Mouse (Mus musculus) kidney, adult 18-20 months (tissue): ENCODE measurements at regions not wholly inside any gene's neighbourhood (a gene's known extent, or its start where the extent isn't known, plus 50 kb on each side); places are given as distances from the start of the nearest gene placed in this dataset.

Source experiments
- DNase-seq: peaks from one replicate; pipeline ENCODE4 v3.0.0; 2021

DNA sequence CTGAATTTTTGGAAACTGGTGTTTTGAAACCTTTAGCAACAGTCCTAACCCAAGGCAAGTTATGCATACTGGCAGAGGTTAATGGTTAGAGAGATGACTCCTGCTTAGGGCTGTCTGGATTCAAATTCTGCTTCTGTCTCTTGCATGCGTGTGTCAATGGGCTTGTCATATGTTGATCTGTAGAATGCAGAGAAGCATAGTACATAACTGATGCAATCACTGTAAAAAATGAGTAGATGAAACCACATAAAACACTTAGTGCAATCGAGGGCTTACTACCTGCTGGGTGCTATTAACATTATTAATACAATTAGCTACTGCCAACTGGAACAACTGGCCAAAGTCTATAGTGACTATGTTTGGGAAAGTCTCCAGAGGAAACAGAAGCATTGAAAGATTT, 163.3 kb downstream of the Fzd1 start:
- DNase-seq, result no peak

GRCm38 (mm10) chr5:4593638-4594381, 164.0 kb downstream of the Fzd1 start:
- DNase-seq, result no peak

GRCm38 (mm10) chr5:4591721-4592120, 166.1 kb downstream of the Fzd1 start:
- no peak for DNase-seq

- DNase-seq, result no peak
Observed at GRCm38 (mm10) chr5:4582702-4583475, 174.9 kb downstream of the Fzd1 start.

DNA sequence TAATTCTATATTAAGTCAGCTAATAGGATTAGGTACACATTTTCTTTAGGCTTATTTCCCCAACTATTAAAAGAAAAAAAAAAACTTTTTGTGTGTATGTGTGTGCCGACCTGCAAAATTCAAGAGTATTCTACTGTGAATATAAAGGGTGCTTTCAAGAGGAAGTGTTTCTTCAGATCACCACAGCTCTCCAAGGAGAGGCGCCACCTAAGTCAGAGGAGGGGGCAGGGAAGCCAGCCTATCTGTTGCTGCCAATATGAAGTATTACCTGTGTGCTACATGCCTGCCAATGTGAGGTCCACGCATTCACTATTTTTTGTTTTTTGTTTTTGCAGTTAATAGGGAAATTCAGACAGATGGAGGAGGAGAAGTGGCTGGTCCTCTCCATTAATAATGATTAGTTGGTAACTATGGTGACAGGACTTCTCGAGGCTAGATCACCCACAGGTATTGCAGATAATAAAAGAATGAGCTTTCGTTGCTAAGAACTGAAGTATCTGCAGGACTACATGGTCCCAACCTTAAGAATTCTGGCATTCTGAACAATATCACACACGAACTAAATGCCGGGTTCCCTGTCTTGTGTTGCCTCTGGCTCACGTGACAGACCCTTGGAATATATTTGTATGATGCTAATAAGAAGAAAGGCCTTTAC, 177.5 kb downstream of the Fzd1 start:
- no peak for DNase-seq

- no peak for DNase-seq
Observed at GRCm38 (mm10) chr5:4578856-4579255, 179.0 kb downstream of the Fzd1 start.

- no peak for DNase-seq
Observed at GRCm38 (mm10) chr5:4577179-4577578, 180.7 kb downstream of the Fzd1 start.

GRCm38 (mm10) chr5:4563862-4564261, 194.0 kb downstream of the Fzd1 start:
- no peak for DNase-seq

DNA sequence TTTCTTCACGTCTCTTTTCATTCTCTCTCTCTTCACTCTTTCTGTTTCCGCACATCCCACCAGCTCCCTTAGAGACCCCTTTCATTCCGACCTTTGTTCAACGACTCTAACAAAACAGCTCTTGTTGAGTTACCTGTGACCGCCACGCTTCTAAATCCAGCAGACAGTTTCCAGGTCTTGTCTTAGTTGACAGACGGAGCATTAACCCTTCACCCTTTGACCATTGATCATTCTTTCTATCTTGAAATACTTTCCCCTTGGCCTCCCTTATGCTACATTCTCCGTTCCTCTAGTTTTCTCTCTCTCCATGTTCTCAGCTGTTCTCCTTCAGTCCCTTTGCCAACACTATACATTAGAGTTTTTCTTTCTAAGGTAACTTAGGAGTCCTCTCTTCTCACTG, 196.2 kb downstream of the Fzd1 start:
- no peak for DNase-seq

- DNase-seq, result no peak
Observed at GRCm38 (mm10) chr5:4561139-4561470, 196.7 kb downstream of the Fzd1 start.

- no peak for DNase-seq
Observed at GRCm38 (mm10) chr5:4560370-4561138, 197.3 kb downstream of the Fzd1 start.

DNA sequence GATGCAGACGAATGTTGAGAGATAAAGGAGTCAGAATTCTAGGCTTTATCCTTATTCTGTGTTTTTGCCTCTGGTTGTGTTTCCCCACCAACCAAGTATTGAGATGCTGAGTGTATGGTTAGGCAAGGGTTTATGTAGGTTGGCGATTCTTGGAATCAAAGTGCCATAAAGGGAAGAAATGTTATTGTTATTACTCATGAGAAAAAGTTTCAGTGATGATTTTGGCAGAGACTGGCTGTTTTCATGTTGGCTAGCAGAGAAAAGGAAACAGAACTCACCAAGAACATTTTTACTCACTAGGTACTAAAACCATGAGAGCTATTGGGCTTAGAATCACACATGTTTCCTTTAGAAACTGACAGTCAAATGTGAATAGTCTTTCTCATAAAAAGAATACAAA, 202.9 kb downstream of the Fzd1 start:
- no peak for DNase-seq

GRCm38 (mm10) chr5:4538572-4538971, 219.3 kb downstream of the Fzd1 start:
- no peak for DNase-seq

DNA sequence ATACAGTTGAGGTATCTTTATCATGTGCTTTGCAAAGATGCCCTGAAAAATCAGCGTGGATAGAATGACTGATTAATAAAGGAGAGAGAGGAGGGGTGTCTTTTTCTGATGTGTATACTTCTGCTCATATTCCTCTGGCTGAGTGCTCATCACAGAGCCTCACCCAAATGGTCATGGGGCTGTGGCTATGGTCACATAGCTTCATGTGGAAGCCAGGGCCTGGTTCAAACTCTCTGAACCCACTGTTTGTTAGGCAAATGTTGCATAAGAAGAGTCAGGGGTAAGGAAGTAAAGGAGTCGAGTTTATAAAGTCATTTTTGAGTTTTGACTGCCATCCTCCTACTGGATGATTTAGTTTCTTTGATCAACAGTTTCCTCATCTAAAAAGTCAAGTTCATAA, 221.0 kb downstream of the Fzd1 start:
- DNase-seq, result no peak

DNA sequence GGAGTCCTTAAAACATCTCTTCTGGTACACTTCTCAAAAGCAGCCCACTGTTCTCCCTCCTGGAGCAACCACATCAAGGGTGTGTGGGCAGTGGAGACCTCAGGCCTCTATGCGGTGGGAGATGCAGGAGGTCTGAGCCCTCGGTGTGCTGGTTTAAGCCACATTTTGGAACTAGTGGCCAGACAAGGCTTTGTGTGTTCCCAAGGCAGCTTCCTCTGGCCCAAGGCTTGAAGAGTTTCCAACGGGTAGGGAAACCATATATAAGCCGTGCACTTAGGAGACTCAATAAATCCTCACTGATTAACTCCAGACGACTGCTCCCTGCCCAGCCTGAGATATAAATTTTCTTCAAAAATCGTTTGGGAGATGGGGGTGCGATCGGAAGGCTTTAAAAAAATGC, 221.9 kb downstream of the Fzd1 start:
- no peak for DNase-seq

GRCm38 (mm10) chr5:4534512-4534911, 223.3 kb downstream of the Fzd1 start:
- no peak for DNase-seq

DNA sequence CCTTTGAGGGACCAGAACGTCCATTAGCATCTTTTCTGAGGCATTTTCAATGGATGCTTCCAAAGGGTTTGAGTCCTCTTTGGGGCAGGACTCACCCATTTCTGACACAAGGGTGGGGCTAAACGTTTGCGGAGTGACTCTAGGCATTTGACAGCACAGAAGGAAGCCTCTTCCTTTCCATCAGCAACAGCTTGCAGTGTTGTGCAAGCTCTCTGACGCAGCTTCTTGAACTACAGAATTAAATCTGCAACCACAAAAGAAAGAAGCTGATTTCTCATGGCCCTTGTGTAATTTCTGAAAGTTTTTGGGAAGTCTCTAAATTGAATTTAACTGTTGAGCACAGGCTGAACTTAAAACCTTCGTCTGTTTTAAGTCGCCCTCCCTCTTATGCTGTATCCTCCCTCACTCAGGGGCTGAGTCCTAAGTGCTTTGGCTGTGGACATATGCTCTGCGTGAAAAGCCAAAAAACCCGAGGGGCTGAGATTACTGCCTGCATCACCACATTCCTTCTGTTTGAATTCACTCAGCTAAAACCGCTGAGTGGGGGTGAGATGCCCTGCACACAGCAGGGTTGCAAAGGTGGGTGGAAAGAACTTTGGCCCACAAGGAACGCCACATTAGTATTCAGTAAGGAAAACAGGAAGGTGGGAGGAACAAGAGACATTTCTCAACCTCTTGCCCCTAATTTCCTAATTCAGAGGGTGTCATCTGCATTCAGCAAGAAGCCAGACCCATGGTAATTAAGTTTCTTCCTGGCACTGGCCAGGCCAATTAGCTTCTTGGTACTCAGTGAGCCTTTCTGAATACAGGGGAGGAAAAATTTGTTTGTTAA, 227.4 kb downstream of the Fzd1 start:
- peak; percentile 20 for DNase-seq

DNA sequence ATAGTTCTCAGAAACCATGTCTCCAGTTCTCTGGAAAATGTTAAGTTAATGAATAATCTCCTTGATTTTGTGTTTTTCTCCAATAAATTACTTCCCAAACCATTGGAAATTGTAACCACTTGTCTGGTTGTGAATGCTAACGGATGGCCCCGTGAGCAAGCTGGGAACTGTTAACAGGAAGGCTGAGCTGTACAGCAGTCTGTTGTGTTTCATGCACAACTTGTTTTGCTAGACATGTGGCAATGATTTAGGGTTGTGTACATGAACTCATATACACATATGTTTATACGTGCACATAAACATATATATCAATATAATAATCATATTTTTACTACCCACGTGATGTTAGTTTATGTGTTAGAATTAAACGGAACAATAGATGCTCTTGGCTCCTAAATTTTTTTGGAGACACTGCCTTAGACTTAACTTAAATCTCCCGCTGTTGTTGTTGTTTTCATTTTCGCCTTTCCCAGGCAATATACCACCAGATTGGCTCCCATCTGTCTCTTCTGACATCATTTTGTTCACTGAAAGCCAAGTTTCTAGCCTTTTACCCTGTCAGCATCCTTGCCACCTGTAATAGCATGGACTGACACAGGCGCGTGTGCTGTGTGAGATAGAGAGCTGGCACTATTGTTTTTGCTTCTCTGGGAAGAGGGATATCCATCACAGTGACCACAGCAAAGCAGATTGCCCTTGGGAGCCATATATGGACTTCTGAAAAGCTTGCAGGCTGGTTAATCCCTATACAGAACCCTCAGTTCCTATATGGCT, 231.6 kb downstream of the Fzd1 start:
- DNase-seq, result no peak

DNA sequence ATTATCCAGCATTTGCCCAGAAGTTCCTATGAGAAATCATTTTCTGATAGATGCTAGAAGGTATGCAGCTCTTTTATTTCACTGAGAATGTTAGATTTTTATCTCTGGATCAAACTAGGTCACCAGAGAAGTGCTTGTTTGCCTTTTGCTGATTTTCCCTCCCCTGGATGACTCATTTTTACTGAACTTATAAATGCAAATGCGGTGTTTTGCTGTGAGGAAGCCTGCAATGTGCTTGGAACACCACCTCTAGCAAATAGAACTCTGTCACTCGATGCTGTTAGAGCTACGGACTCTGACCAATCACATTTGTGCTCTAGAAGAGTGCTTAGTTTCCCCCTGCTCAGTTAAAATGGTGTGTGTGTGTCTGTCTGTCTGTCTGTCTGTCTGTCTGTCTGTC, 257.2 kb downstream of the Fzd1 start:
- DNase-seq, result no peak

GRCm38 (mm10) chr5:4499036-4499435, 258.8 kb downstream of the Fzd1 start:
- DNase-seq, result no peak

DNA sequence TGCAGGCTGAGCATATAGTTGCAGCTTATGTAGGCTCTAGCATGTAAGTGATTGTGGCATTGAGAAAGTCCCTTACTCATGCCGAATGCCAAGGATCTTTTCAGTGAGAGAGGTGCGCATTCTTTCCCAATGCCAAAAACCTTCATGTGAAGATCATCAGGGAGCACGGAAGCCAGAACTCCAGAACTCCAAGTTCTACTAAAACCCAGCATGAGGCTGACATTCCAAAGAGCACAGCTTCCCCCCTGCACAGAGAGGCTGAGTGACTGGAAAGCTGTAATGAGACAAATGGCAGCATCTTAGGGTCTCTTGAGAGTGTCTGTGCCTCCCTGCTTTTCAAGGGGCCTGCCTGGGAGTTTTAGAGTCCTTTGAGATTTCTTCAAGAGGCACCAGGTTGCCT, 259.4 kb downstream of the Fzd1 start:
- DNase-seq, result no peak

- no peak for DNase-seq
Observed at GRCm38 (mm10) chr5:4496907-4497200, 261.0 kb downstream of the Fzd1 start.
